Comparison of ENCODE assay signal across 16 mouse cellular contexts in genomic region chr6:72610261-72610660, GRCm38 (mm10).
"Had no signal": no experiment of that assay in that cellular context is flagged by ENCODE, and none has a peak within 500 bp of the region (broad histone marks: within the 10 kb centered on the region; RNA-seq: fewer than 3 reads in every experiment).

No protein-coding gene starts in this region.

- ATAC-seq: midbrain, embryonic 13.5 days; midbrain, embryonic 16.5 days had no signal

- DNase-seq: lung, adult 18-20 months; lung, embryonic 14.5 days; lung, postnatal 10 days; lung, postnatal 4 days; right cerebral cortex, postnatal 14 days; thymus, adult 2 months; thymus, postnatal 25 days; thymus, postnatal 4 days had no signal

- H3K4me2 ChIP-seq: lung, embryonic 14.5 days; midbrain, embryonic 13.5 days; neural tube, embryonic 13.5 days; neural tube, embryonic 15.5 days; stomach, embryonic 15.5 days had no signal

- H3K4me3 ChIP-seq: midbrain, embryonic 10.5 days; midbrain, embryonic 13.5 days; myocyte; neural tube, embryonic 13.5 days; neural tube, embryonic 15.5 days; stomach, embryonic 15.5 days had no signal

- H3K9ac ChIP-seq: lung, embryonic 14.5 days; midbrain, embryonic 13.5 days; neural tube, embryonic 13.5 days; neural tube, embryonic 15.5 days; stomach, embryonic 15.5 days had no signal

- H3K27ac ChIP-seq: midbrain, embryonic 10.5 days; midbrain, embryonic 13.5 days; neural tube, embryonic 13.5 days; neural tube, embryonic 15.5 days; stomach, embryonic 15.5 days; stomach, postnatal 0 days had no signal

- H3K9me3 ChIP-seq: midbrain, embryonic 10.5 days; midbrain, embryonic 13.5 days; neural tube, embryonic 13.5 days; neural tube, embryonic 15.5 days; stomach, embryonic 15.5 days had no signal

- H3K27me3 ChIP-seq: midbrain, embryonic 13.5 days; neural tube, embryonic 13.5 days; neural tube, embryonic 15.5 days; stomach, embryonic 15.5 days had no signal
